Mouse (Mus musculus) olfactory bulb, adult 2 months (tissue): ENCODE results near the gene Evi5.

Experiments used
- CTCF ChIP-seq: fragments of 200-500 bp; IDR thresholded peaks from 2 replicates; pipeline ENCODE4 v1.5.1; 2012; ENCODE audit warnings: low read depth, mild to moderate bottlenecking, low read length, moderate library complexity; ENCODE audit not compliant: insufficient read depth
- POLR2A ChIP-seq: fragments of 200-500 bp; IDR thresholded peaks from 2 replicates; pipeline ENCODE4 v1.6.1; 2012; ENCODE audit warnings: mild to moderate bottlenecking, low read depth, low read length, moderate library complexity; ENCODE audit not compliant: insufficient read depth

DNA sequence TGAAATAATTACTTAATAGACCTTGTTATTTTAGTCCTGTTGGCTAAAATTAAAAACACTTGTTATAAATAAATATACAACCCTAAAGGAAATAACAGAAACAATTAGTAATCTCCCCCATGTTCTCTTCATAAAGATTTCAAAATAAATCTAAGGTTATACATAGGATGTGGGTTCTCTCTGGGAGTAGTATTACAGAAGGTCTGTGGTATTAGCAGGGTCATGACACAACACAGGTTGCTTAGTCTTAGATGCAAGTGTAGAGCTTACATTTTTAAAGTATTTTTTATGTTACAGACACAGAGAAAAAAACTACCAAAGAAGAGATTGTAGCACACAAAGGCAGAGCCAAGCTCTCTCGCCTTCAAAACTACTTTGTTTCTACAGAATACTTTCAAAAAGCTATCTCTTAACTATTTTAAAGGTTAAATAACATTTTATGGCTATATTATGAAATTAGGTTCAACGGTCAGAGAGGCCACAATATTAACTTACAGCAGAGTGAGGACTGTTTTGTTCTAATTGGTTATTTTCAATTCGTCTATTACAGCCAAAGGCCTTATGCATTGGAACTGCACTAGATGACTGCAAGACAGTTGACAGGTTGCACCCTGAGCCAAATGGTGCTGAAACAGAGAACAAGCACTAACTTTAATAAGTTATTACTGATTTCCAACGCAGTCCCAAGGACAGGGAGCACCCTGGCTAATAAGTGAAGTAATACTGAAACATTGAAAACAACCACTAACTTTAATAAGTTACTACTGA, 97.9 kb downstream of the Evi5 start:
- no peak for TF ChIP-seq POLR2A
- TF ChIP-seq CTCF: no peak
